Mouse (Mus musculus): ENCODE results near the gene 4930535I16Rik.
"Not testable (repeated sequence)": the region's sequence is repeated elsewhere in the genome, so short reads cannot be mapped to it uniquely, and the experiment has no call there.

Gene 4930535I16Rik

DNA sequence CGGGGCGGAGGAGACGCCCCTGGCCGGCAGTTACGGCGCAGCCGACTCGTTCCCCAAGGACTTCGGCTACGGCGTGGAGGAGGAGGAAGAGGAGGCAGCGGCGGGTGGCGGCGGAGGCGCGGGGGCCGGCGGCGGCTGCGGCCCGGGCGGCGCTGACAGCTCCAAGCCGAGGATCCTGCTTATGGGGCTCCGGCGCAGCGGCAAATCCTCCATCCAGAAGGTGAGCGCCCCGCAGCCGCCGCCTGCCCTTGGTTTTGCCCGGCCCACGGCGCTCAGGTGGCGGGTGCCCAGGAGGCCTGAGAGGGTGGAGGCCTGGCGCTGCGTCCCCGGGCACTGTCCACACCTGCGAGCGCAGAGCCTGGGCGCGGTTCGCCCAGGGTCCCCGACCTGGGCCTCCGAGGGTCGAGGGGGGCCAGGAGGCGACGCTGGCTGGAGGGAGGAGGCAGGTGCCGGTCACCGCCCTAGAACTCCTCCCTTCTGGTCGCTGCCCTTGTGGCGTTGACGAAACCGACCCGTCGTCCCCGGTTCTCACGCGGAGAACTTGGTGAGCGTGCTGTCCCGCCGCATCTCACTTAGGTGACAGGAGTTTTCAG, at the start of gene 4930535I16Rik:
TSS of gene 4930535I16Rik (minus strand) at position 475 of the 593 bp plus-strand sequence.
- DNase-seq (ENCODE audit: low spot score): no peak

DNA sequence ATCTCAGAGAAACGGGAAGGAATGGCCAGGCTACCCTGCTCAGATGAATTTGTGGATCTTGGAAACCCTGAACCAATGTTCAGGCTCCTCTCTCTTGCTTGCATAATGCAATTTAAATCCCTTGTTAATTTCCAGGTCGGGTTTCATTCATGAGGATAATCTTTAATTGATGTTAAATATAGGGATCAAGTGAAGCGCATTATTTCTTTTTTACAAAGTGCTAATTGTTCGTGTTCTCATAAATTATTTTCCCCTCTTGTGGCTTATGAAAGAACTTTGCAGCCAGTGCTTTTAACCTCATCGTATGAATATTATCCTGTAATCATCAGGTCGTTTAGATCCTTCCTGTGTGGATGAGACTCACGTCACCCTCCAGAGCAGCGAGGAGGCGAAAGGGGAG, 44.9 kb upstream of the 4930535I16Rik start:
- DNase-seq (ENCODE audit: low spot score): no peak

DNA sequence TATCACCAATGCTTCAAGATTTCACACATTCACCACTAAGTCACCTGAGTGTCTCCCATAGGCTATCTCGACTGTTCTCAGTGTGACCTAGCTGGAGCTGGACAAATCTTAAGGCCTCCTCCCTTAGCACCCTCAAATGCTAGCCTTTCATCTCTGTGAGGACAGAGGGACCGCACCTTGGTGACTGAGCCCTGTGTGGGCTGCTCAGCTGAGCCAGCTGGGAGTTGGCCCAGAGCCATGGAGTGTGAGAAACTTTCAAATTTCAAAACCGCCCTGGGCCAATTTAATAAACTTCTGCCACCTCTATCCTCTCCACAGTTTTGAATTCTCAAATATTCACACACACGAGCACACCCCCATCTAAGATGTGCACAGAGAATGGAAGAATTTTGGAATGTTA, 43.1 kb upstream of the 4930535I16Rik start:
- no peak for DNase-seq (ENCODE audit: low spot score)

DNA sequence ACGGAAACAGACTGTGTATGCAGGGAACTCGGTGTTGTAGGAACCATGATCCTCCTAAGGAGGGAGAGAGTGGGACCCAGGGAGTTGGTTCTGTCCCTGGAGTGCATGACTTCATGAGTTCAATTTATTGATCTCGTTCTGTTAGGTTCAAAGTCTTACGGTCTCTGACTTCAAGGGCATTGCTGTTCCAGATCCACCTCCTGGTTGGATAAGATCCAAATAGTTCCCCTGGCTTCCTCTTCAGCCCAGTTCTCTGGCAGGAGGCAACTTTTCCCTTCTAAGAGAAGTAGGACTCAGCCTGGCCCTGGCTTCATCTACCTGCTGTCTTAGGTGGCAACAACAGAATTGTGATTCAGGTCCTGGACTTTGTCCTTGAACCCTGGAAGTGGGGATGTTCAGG, 40.1 kb upstream of the 4930535I16Rik start:
- no peak for DNase-seq (ENCODE audit: low spot score)

DNA sequence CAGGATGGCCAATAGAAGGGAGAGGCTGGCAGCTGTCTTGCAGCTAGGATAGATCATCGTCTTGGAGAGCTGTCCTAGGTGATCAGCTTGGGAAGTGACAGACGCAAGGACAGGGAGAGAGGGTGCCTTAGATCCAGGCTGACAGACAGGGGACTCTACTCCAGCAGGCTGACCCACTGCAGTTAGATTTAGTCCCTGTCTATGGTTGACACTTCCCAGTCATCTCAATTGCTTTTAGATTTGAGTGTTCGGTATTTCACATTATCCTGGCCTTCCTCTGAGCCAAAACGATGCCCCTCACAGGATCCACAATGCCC, 39.6 kb upstream of the 4930535I16Rik start:
- no peak for DNase-seq (ENCODE audit: low spot score)

DNA sequence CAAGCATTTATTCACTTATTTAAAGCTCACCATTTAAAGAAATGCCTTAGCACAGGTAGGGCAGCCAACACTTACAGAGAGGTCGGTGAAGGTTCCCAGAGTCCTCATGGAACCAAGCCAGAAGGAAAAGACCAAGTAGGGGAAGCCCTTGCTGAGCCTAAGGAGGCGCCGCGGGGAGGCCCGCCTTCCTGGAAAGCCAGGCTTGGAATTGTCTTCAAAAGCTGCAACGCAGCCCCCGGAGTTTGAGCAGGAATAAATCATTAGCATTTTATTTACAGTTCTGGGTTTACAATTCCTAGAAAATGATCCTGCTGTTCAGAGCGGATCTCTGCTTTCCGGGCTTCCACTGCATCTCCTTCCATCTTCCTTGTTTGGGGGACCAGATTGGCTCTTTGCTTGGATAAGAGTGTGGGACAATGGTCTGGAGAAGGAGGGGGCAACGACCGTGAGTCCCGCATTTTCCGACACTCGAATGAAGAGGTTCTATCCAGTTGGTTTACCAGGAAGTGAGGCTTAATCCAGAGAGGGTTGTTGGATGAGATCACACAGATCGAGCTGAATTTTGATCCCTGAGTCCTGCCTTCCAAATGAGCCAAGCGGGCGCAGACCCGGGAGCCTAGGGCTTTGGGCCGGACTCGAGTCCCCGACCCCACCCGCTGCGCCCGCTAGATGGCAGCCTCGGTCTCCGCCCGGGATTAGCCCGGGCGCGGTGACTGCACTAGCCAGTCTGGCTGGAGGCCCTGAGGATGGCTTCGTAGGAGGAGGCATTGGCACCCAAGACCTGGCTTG, 39.1 kb upstream of the 4930535I16Rik start:
- peak; percentile 71 for DNase-seq (ENCODE audit: low spot score)

DNA sequence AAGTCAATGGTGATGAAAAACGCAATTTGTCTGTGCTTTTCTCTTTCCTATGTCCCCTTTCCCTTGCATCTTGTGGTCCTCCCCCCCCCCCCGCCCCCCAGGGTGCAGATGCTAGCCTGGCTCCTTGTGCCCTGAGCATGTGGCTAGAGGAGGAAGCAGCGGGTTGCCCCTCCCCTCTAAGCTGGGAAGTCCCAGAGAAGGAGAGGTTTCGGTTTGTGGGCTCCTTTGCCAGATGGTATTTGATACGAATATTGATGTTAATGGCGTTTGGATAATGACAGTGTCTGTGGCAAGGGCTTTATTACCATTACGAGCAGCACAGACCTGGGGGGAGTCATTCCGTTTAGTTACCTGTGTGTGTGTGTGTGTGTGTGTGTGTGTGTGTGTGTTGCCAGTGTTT, 34.2 kb upstream of the 4930535I16Rik start:
- DNase-seq (ENCODE audit: low spot score): no peak

DNA sequence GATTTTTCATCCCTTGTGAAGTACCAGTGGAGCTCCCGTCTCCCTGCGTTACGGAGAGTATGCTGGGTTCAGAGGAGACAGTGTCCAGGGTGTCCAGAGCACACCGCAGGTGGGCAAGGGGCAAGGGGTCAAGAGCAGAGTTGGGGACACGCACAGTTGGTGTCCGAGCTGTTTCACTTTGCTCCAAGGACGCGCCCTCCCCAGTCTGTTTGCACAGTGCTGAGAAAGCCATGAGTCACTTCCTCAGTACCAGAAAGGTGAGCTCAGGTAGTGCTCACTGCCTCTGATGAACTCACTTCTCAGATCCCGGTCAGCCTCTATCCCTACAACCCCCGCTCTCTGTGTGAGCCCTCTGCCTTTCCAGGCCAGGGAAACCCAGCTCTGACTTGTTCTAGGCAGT, 31.8 kb upstream of the 4930535I16Rik start:
- DNase-seq (ENCODE audit: low spot score): no peak

DNA sequence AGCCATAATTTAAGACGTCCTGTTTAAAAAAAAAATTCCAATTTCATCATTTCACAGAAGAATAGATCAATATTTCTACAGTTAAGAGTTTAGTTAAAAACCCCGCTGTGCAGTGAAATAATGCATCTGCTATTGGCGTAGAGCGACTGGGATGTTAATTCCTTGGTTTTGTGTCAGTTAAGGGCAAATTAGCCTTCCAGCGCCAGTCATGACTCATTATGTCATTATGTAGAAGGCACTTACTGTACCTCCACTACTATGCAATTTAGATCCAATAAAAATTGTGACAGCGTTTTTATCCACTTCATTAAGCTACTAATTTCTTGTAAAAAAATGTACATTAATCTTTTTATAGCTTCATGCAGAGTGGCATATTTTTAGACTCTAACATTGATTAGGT, 31.1 kb upstream of the 4930535I16Rik start:
- DNase-seq (ENCODE audit: low spot score): no peak

DNA sequence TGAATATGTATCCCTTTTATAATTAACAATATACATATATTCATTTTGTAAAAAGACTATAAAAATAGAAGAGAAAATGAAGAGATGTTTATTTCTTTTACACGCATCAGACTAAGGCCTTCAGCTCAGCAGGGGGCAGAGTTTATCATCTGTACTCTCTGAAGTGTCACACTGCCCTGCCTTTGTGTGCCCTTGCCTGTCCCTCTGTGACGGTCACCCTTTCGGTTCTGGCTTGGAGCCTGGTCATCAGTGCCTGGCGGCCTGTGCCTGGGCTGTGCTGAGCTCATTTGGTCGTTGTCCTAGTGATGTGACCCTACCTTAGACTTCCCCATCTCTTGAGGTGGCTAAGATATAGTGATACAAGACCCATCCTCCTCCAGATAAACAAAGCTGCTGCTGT, 29.3 kb upstream of the 4930535I16Rik start:
- DNase-seq (ENCODE audit: low spot score): no peak

DNA sequence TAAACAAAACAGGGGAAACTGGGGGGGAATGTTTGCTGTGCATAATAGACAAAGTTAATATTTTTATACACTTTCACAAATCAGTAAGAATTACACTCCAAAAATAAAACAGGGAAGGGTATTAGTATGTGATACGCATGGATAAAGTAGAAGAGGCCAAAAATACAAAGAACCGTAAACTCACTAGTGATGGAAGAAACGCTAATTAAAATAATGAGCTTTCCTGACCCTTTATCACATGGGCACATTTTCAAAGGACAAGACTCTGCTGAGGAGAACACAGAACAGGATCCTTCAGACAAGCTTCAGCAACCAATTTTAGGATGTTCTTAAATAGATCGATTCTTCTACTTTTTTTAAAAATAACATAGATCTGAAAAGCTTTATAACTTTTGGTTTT, 28.9 kb upstream of the 4930535I16Rik start:
- no peak for DNase-seq (ENCODE audit: low spot score)

DNA sequence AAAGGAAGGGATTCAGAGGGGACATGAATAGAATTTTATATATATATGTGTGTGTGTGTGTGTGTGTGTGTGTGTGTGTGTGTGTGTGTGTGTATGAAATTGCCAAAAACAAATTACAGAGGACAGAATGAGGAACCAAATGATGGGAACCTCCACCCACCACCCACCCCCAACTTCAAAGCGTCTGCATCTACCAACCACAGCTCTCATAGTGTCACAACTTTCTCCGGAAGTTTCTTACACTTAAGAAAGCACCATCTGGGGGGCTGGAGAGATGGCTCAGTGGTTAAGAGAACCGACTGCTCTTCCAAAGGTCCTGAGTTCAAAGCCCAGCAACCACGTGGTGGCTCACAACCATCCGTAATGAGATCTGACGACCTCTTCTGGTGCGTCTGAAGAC, 23.1 kb upstream of the 4930535I16Rik start:
- not testable (repeated sequence) for DNase-seq (ENCODE audit: low spot score)

DNA sequence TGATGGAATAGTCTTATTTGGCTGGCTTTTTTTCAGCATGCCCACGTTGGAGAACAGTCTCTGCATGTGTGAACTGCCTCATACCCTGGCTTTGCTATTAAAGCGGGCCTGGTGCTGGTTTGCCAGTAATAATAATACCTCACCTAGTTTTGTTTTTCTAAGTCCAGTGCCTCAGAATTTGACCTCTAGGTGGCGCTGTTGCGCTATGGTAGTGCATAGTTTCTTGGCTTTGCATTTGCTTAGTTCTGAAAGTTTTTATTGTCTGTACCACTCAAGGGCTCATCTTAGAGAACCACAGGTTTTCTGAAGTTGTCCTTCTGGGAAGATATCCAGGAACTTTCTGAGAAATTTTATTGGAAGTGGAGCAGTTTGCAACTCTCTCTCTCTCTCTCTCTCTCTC, 22.0 kb upstream of the 4930535I16Rik start:
- peak; percentile 83 for DNase-seq (ENCODE audit: low spot score)

DNA sequence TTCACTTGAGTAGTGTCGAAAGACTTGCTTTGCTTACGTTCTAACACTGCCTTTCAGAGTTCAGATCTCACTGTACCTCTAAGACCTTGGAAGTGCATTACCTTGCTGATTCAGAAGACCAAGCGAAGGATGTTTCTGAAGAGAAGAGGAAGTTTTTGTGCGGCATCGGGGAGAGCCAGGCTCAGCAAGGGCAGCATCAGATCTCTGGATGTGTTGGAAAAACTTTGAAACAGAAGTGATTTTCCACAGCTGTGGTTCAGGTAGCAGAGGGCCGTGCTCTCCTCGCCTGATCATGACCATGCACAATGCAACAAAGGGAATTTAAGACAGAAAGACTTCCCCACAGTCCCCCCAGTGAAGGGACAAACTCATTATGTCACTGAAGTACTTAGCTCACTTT, 18.2 kb upstream of the 4930535I16Rik start:
- no peak for DNase-seq (ENCODE audit: low spot score)

DNA sequence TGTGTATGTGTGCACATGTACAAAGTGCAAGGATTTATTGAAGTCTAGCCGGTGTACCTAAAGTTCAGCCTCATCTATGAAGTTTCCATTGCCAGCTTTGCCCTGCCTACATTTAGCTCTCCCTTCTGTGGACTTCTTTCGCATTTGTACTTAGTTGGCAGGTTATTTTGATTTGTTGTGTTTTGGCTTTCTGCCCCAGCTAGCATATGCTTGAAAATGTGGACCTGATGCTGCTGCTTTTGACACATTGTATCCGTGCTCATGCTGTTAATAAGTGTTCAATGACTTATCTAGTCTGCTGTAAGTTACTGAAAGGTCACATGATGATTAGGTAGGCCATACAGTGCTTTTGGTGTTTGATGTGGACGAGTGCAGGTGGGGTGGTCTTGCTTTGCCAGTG, 16.5 kb upstream of the 4930535I16Rik start:
- DNase-seq (ENCODE audit: low spot score): peak; percentile 26

DNA sequence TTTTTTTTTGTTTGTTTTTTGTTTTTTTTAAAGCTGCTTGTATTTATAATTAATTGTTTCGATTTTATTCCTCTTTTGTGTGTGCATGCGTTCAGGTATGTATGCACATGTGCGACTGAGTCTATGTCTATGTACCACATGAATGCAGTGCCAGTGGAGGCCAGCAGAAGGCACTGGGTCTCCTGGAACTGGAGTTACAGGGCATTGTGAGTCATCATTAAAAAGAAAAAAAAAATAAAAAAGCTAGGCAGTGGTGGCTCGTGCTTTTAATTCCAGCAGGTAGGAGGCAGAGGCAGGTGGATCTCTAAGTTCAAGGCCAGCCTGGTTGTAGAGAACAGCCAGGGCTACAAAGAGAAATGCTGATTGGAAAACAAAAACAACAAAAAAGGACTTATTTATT, 12.2 kb upstream of the 4930535I16Rik start:
- no peak for DNase-seq (ENCODE audit: low spot score)

DNA sequence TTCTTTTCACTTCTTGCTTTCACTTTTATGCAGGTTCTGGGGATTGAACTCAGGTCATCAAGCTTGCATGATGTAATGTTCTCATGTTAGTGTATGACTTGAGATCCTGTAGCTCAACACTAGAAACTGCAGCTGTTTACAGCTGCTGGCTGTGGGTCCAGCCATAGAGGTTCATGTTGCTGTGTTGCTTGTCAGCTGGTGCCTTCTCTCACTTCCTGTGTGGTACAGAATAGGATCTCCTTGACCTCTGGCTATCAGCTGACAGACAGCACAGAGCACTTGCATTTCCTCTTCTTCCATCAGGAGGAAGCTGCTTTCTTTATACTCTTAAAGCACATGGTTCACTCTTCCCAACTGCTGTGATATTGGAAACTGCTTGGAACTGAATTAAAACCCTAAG, 10.1 kb upstream of the 4930535I16Rik start:
- DNase-seq (ENCODE audit: low spot score): no peak

DNA sequence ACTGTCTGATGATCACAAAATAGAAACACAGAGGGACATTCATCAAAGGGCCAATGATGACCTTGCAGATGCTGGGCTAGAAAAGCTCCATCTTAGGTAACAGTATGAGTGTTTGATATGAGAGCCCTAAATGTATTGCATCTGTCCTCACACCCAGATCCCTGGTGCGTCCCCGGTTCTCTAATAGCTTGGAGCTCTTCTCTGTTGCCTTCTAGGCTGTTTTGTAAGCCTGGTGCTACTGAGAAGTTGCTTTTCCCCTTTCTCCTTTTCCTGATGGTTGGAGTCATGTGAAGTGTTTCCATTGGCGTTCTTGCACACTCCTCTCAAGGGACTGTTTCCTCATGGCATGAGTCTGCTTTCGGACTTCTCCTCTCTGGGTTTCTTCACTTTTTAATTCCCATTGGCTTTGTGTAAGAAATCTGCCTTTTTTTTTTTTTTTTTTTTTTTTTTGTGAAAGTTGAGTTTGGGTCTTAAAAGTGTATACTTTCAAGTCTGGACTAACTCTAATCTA, 3.3 kb upstream of the 4930535I16Rik start:
- DNase-seq (ENCODE audit: low spot score): no peak

DNA sequence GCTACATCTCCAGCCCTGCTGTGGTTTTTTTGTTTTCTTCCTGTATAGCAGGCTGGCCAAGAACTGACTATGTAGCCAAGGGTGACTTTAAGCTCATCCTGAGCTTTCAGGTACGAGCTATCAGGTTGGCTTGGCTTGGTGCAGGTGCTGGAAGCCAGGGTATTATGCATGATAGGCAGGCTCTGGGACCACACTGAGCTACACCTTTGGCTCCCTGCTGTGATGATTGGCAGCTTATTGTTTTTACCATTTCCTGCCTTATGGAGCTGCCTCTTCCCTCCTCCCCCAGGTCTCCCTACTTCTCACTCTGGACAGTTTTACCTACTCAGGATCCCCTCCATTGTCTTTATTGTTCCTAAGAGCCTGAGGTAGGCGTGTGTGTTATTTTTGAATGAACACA, 1.0 kb upstream of the 4930535I16Rik start:
- DNase-seq (ENCODE audit: low spot score): no peak

DNA sequence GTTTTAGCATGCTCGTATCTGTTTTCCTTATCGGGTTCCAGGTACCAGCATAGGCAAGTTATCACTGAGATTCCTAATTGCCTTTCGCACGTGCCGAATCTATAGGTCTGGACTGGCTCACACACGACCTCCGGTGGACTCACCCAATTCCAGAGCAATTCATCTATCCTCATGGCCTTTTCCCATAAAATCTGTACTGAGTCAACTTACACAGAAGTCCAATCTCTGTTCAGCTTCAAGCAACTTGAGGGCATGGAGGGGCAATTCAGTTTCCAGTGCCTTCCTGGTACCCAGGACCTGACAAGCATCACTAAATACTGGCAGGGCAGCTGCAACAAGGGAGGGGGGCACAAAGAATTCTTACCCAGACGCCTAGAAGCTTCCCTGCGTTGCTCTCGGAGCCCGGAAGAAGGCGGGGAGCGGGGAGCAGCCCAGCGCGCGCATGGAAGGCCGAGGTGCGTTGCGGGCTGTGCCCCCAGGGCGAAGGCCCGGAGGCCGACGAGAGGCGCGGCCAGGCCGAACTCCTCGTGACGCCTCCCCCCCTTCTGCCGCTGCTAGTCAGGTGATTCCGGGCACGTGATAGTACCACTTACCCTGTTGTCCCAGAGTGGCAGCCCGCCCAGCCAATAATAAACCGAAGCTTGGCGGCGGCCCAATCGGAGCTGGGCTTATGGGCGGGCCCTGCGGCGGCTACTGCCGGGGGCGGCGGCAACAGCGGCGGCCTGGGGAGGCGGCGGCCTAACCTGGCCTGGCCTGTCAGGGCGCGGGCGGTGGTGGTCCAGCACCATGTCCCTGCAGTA, 874 bp downstream of the 4930535I16Rik start, which contains the start of gene Rragc:
TSS of gene Rragc (plus strand) at position 699 of the 800 bp plus-strand sequence.
- peak; percentile 100 for DNase-seq (ENCODE audit: low spot score)

DNA sequence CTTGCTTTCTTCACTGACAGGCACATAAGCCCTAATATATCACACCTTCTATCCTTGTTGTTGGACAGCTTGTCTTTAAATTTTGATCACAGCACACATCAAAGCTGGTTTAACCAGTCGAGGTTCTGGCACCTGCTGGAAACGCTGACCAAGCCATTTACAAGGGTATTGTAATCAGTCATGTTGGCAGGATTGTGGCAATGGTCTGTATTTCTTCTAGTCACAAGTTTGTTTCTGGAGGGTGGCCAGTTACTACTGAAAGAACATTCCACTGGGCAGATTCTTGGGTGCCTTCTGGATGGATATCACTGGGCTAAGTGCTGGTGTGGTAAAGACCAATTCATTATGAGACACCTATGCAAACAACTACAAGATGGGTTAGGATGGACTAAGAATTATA, 5.4 kb downstream of the 4930535I16Rik start:
- DNase-seq (ENCODE audit: low spot score): no peak

DNA sequence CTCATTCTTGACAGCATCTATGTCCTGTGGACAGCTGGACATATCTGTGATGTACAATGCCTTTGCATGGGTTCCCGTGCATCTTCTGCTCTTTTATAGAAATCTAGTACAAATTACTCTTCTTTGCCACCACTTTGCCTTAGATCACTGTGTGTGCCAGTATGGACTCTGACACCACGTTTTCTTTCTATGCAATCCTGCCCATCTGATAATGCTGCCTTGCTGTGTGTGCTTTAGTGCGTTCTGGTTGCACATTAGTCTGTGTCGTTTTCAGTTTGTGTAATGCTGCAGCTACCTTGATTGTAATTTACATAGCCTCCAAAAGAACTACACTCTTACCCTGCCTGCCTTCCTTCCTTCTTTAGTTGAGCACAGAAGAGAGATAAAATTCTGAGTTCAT, 6.3 kb downstream of the 4930535I16Rik start:
- no peak for DNase-seq (ENCODE audit: low spot score)

DNA sequence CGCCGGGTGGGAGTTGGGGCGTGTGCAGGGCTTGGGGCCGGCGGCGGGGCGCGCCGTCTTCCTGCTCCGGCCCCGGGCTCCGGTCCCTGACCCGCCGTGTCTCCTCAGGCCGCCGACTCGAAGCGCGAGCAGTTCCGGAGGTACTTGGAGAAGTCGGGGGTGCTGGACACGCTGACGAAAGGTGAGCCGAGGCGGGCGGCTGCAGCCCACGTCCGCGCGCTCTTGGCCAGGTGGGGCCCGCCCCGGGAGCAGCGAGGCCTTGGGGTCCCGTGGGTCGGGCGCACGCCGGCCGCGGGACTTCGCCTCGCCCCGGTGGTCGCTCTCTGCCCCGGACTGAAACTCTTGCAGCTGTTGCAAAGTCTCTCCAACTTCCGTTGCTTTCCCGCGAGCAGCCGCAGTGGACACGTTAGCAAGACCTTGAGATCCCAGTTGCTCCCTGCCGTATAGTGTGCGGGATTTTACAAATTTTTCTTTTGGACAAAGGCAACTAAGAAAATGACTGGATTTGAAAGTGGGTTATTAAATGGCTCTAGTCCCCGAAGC, 12.6 kb downstream of the 4930535I16Rik start:
- DNase-seq (ENCODE audit: low spot score): no peak
